Mouse (Mus musculus): ENCODE data around the gene Apol8. TPM values are rescaled to one million over a fixed set of nuclear protein-coding genes. Genes with fewer than 3 reads are reported as not detected.
A peak's percentile ranks its signal among the peaks of the same experiment; 100 is the strongest.

The Apol8 gene
- polyA plus RNA-seq, 1 experiment from 2014 or later: 0.20 TPM

DNA sequence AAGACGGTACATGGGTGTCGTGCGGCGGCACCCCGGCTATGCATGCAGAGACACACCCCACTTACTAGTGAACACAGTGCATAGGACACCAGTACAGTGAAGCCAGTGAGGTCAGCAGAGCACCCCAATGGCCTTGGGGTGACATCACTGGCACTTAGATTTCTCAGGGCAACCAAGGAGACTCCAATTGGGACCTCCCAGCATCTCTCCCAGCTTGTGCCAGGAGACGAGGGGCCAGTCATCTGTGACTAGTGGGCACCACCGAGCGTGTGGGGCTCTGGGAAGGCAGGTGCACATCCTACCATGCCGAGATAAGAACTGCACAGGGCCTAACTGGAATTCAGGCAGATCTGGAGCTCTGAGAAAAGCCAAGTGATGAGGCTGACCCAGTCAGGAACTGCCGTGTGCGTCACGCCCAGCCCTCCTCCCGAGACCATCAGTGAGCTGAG, 38.1 kb upstream of the Apol8 start:
- Histone ChIP-seq H3K4me1 (peaks cover 31% of the 10 kb centered on the region), H3K27me3 (ENCODE audit: low read depth, poor library complexity, severe bottlenecking) (no peaks in the 10 kb centered on the region), H3K9me3 (replicated peaks) (no peaks in the 10 kb centered on the region), H3K4me3 (no peak overlapping the region), H3K36me3 (peaks cover 69% of the 10 kb centered on the region), H3K27ac (no peak overlapping the region)
- WGBS: 94% methylated on average over 13 of the region's 13 CpGs
- DNase-seq (ENCODE audit: low spot score): no peak

DNA sequence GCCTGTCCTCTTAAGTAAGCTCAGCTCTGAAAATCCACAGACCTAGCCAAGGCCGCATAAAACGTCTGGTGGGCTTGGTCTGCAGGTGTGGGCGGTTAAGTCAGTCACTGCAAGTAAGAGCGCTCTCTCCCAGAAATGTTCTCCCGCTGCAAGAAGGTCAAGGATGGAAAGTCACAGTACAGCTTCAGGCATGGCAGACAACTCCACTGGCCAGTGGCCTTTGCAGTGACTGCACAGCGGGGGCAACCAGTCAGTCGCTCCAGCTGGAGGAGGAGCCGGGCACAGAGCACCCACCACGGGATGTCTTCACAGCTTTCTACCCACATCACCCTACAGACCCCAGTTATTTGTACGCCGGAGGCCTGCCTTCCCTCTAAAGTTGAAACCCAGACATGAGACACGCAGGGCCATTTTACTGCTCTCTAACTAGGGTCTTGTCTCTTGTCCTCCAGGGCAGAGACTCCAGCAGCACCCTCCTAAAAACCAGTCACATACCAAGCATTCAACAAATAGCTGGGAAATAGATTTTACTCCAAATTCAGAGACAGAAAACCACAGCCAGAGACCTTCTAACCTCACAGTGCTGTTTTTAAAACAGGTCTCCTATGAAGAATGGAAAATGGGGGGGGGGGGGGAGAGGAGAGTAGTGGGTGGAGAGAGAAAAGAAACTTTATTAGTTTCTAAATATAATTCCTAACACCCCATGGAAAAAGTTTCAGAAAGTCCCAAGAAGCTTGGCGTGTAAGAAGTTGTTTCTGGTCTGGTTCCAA, 37.5 kb upstream of the Apol8 start:
- Histone ChIP-seq H3K27me3 (ENCODE audit: low read depth, poor library complexity, severe bottlenecking) (no peaks in the 10 kb centered on the region), H3K9me3 (replicated peaks) (no peaks in the 10 kb centered on the region), H3K4me3 (no peak overlapping the region), H3K4me1 (peaks cover 25% of the 10 kb centered on the region), H3K36me3 (peaks cover 75% of the 10 kb centered on the region), H3K27ac (no peak overlapping the region)
- DNase-seq (ENCODE audit: low spot score): no peak
- 89% methylated on average over 13 of the region's 13 CpGs for WGBS

- DNase-seq (ENCODE audit: low spot score): no peak
- Histone ChIP-seq H3K36me3 (peaks cover 82% of the 10 kb centered on the region), H3K9me3 (replicated peaks) (no peaks in the 10 kb centered on the region), H3K4me1 (peaks cover 18% of the 10 kb centered on the region), H3K27ac (no peak overlapping the region), H3K27me3 (ENCODE audit: low read depth, poor library complexity, severe bottlenecking) (no peaks in the 10 kb centered on the region), H3K4me3 (no peak overlapping the region)
- WGBS: 92% methylated on average over 7 of the region's 7 CpGs
These were observed 36.8 kb upstream of the Apol8 start for GRCm38 (mm10) chr15:77793554-77793953.

- no peak overlapping the region for H3K4me3 ChIP-seq
- WGBS: 89% methylated on average over 4 of the region's 4 CpGs
- peaks cover 13% of the 10 kb centered on the region for H3K4me1 ChIP-seq
- no peaks in the 10 kb centered on the region for H3K27me3 ChIP-seq (ENCODE audit: low read depth, poor library complexity, severe bottlenecking)
- no peak for DNase-seq (ENCODE audit: low spot score)
- peaks cover 87% of the 10 kb centered on the region for H3K36me3 ChIP-seq
- no peak overlapping the region for H3K27ac ChIP-seq
- no peaks in the 10 kb centered on the region for H3K9me3 ChIP-seq (replicated peaks)
These were observed 36.3 kb upstream of the Apol8 start for GRCm38 (mm10) chr15:77793094-77793493.

- no peak for DNase-seq (ENCODE audit: low spot score)
- 92% methylated on average over 9 of the region's 9 CpGs for WGBS
- Histone ChIP-seq H3K9me3 (replicated peaks) (no peaks in the 10 kb centered on the region), H3K4me3 (no peak overlapping the region), H3K27me3 (ENCODE audit: low read depth, poor library complexity, severe bottlenecking) (no peaks in the 10 kb centered on the region), H3K4me1 (peaks cover 4% of the 10 kb centered on the region; the same call in 1 of the 2 replicates), H3K27ac (0 out of 2 replicates have a peak overlapping the region, but pooled peaks have one; percentile 10), H3K36me3 (peaks cover 93% of the 10 kb centered on the region)
These were observed 35.3 kb upstream of the Apol8 start for GRCm38 (mm10) chr15:77792056-77792455.

GRCm38 (mm10) chr15:77790656-77791405, 34.0 kb upstream of the Apol8 start:
- DNase-seq (ENCODE audit: low spot score): no peak
- H3K27ac ChIP-seq: no peak overlapping the region

DNA sequence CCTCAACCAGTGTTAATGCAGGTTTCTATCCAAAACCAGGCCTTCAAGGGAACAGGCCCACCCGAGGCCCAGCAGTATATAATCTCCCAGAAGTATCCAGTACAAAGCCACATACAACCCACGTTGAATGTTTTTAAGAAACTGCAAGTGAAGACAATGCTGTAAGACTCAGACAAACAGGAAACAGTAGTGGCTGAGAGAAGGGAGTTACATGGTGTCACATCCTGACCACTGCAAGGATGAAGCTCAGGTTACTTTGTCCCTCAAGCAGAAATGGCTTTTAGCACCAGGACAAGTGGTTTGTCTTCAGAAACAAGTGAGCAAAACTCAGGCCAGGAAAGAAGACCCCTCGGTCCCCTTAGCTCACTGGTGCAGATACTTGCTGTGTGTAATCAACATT, 32.4 kb upstream of the Apol8 start:
- Histone ChIP-seq H3K4me1 (0 out of 2 replicates have a peak, but pooled peaks cover 4% of the 10 kb centered on the region), H3K36me3 (peaks cover 95% of the 10 kb centered on the region), H3K27me3 (ENCODE audit: low read depth, poor library complexity, severe bottlenecking) (no peaks in the 10 kb centered on the region), H3K27ac (no peak overlapping the region), H3K4me3 (no peak overlapping the region), H3K9me3 (replicated peaks) (no peaks in the 10 kb centered on the region)
- WGBS: 83% methylated on average over 3 of the region's 3 CpGs
- DNase-seq (ENCODE audit: low spot score): no peak

More at GRCm38 (mm10) chr15:77790656-77791405, 34.0 kb upstream of the Apol8 start:
- Histone ChIP-seq H3K9me3 (replicated peaks) (no peaks in the 10 kb centered on the region), H3K4me3 (no peak overlapping the region), H3K36me3 (peaks cover 94% of the 10 kb centered on the region), H3K4me1 (0 out of 2 replicates have a peak, but pooled peaks cover 4% of the 10 kb centered on the region), H3K27me3 (ENCODE audit: low read depth, poor library complexity, severe bottlenecking) (no peaks in the 10 kb centered on the region)
- WGBS: 94% methylated on average over 21 of the region's 21 CpGs

GRCm38 (mm10) chr15:77788356-77788755, 31.6 kb upstream of the Apol8 start:
- Histone ChIP-seq H3K27me3 (ENCODE audit: low read depth, poor library complexity, severe bottlenecking) (no peaks in the 10 kb centered on the region), H3K4me1 (0 out of 2 replicates have a peak, but pooled peaks cover 6% of the 10 kb centered on the region), H3K9me3 (replicated peaks) (no peaks in the 10 kb centered on the region), H3K36me3 (peaks cover 95% of the 10 kb centered on the region), H3K27ac (no peak overlapping the region), H3K4me3 (no peak overlapping the region)
- WGBS: 92% methylated on average over 6 of the region's 6 CpGs
- DNase-seq (ENCODE audit: low spot score): no peak

DNA sequence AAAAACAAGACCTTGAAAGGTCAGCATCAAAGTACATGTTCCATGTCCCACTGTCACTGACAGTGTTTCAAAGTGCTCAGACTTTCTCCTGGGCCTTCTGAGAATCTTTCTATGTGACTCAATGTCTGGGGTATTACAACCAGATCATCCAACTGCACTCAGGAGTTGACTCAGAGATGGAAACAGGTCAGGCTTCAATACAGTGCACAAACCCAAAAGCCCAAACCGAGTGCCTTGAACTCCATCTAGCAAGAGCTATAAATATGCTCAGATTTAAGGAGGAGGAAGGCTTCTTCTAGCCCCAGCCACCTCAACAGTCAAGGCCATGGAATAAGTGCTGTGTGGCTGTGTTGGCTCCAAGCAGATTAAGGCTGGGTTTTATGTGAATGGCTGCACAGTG, 29.0 kb upstream of the Apol8 start:
- Histone ChIP-seq H3K9me3 (replicated peaks) (no peaks in the 10 kb centered on the region), H3K4me3 (no peak overlapping the region), H3K27me3 (ENCODE audit: low read depth, poor library complexity, severe bottlenecking) (no peaks in the 10 kb centered on the region), H3K4me1 (0 out of 2 replicates have a peak, but pooled peaks cover 3% of the 10 kb centered on the region), H3K27ac (no peak overlapping the region), H3K36me3 (peaks cover 100% of the 10 kb centered on the region)
- no peak for DNase-seq (ENCODE audit: low spot score)
- 88% methylated on average over 1 of the region's 1 CpGs for WGBS

DNA sequence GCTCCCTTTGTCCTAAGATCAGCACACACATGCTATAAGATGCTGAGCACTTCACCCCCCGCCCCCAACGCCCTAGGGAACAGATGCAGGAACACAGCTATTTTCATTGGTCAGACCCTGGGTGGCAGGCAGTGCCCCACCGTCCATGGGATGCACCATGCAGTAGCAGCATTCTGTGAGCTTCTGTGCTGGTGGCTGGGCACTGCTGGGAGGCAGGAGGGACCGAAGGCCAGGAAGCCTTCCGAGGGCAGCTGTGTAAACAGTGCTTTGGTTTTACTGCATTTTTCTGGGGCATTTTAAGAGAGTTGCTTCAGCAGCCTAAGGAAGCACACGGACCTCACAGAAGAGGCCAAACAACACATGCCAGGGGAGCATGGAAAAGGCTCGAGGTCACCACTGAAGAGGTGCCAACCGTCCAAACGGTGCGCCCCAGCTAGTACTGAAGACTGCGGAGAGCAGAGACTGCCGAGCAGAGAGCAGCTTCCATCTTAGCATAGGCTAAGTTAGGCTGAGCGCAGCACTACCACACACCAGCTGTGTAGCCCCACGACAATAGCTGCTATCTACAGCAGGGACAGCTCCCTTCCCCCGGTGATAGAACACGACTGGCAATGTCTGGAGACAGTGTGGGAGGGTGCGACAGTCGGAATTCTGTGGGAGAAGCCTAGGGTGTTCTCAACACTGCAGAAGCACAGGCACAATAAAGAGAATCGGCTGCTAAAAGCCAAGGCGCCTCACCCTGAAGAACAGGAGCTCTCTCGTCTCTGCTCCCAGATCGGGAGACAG, 27.4 kb upstream of the Apol8 start:
- Histone ChIP-seq H3K27me3 (ENCODE audit: low read depth, poor library complexity, severe bottlenecking) (no peaks in the 10 kb centered on the region), H3K27ac (no peak overlapping the region), H3K9me3 (replicated peaks) (no peaks in the 10 kb centered on the region), H3K4me1 (0 out of 2 replicates have a peak, but pooled peaks cover 3% of the 10 kb centered on the region), H3K36me3 (peaks cover 100% of the 10 kb centered on the region), H3K4me3 (no peak overlapping the region)
- DNase-seq (ENCODE audit: low spot score): no peak
- WGBS: 88% methylated on average over 22 of the region's 22 CpGs

DNA sequence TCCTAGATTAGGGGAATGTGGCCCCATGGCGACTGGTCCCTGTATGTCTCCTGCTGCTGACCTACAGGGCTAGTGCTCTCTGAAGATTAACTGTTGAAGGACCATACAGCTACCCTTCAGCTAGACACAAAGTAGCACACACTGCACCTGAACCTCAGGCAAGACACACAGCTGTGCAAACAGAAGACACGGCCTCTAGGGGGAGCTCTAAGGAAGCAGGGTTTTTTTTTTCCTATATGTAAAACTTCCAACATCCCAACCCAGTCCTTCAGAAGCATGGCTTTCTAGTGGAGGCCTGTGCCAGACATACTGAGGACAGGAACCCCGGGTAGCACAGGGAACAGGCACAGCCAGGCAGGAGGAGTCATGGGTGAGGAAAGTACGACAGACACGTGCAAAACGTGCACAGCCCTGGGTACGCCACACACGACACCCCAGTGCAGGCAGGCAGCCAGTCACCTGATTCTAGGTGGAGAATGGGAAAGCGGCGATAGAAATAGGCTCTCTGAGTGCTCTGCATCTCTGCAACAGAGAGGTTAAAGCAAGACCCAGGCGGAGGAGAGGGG, 25.7 kb upstream of the Apol8 start:
- H3K36me3 ChIP-seq: peaks cover 100% of the 10 kb centered on the region
- no peaks in the 10 kb centered on the region for H3K9me3 ChIP-seq (replicated peaks)
- no peak overlapping the region for H3K4me3 ChIP-seq
- DNase-seq (ENCODE audit: low spot score): no peak
- H3K27me3 ChIP-seq (ENCODE audit: low read depth, poor library complexity, severe bottlenecking): no peaks in the 10 kb centered on the region
- 0 out of 2 replicates have a peak, but pooled peaks cover 3% of the 10 kb centered on the region for H3K4me1 ChIP-seq
- WGBS: 86% methylated on average over 11 of the region's 11 CpGs
- H3K27ac ChIP-seq: 0 out of 2 replicates have a peak overlapping the region, but pooled peaks have one; percentile 10

Measured in limb, embryonic 10.5 days (tissue).